Mouse (Mus musculus) liver, adult 2 months (tissue): ENCODE results near the gene Tdp2.

Experiments used
- CTCF ChIP-seq: fragments of 200-500 bp; IDR thresholded peaks from 2 replicates; pipeline ENCODE4 v1.5.1; 2011; ENCODE audit warnings: low read depth, low read length, control low read depth
- POLR2A ChIP-seq: fragments of 200-500 bp; IDR thresholded peaks from 2 replicates; pipeline ENCODE4 v1.6.1; 2011; ENCODE audit warnings: low read length, control low read depth; ENCODE audit not compliant: insufficient read depth; ENCODE audit errors: extremely low read depth

- TF ChIP-seq CTCF (no peak), POLR2A (no peak)
Observed at GRCm38 (mm10) chr13:24824647-24825046, 6.8 kb upstream of the Tdp2 start.
